Mouse (Mus musculus): ENCODE results near the gene Grb14.

GRCm38 (mm10) chr2:64920879-64921278 is 103.9 kb downstream of the Grb14 start:
- TF ChIP-seq GATA1 (IDR thresholded peaks at IDR 0.05; ENCODE audit: borderline replicate concordance, low read length): no peak
- no peak for TF ChIP-seq FLI1 (IDR thresholded peaks at IDR 0.05; ENCODE audit: low read length)

Data from megakaryocyte, embryonic 14.5 days (primary cell).